Mouse (Mus musculus): ENCODE results near the gene Mybpc3.
A peak's percentile ranks its signal among the peaks of the same experiment; 100 is the strongest.
"Not testable (repeated sequence)": the region's sequence is repeated elsewhere in the genome, so short reads cannot be mapped to it uniquely, and the experiment has no call there.

The Mybpc3 gene

DNA sequence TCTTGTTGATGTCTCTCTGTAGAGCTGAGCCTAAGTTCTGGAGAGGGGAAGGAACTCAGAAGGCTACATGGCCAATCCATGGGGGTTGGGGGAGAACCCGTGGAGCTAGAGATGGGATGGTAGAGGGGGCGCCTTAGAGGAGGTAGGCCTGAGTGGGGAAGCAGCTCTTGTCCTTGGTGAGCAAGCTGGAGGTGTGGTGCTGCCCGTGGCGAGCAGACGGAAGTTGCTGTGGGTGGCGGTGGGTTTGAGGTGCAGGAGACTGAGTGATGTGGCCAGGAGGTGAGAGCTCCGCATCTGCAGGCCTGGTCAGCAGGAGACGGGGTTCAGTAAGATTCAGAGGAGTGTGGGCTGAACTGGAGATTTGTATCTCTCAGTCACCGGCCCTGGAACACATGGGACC, 30.5 kb upstream of the Mybpc3 start:
- DNase-seq (ENCODE audit: low spot score) = no peak

DNA sequence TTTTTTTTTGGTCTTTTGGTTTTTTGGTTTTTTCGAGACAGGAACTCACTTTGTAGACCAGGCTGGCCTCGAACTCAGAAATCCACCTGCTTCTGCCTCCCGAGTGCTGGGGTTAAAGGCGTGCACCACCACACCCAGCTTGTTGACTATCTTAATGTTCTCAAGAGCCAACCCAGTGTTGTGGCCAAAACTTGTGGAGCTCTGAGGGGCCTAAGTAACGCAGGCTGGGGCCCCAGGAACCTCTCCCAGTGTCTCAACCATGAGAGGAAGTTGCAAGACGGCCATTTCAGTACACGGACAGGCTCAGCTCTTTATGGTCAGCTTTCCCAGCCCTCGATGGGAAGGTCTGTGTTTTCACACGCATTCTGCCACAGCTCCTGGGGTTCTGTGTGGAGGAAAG, 29.0 kb upstream of the Mybpc3 start:
- DNase-seq (ENCODE audit: low spot score) = no peak

DNA sequence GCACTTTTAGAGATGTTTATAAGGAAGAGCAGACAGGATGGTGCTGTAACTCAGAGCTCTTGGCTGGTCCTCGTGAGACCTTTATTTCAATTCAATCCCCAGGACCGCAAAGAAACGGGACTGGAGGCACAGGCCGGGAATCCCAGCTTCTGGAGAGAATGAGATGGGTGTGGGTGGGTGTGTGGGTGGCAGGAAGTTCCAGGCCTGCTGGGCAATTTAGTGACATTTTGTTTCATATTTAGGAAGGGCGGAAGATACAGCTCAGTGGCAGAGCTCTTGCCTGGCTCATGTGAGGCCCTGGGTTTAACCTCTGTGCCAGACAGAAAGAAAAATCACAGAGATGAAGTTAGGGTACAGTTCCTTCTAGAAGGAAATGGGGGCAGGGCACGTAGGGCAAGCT, 27.7 kb upstream of the Mybpc3 start:
- DNase-seq (ENCODE audit: low spot score) = no peak

DNA sequence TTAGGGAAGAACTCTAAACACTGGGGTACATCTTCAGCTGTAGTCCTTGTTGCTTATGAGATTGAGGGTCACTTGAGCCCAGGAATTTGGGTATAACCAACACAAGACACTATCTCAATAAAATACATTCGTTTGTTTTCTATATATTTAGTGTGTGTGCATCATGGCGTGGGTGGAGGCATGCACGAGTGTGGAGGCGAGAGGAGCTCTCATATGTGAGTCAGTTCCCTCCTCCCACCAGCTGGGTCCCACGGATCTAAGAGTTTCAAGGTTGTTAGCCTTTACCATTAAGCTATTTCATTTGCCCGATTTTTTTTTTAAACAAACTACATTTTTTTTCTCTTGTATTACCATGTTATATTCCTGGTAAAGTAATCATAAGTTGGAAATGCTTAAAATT, 27.1 kb upstream of the Mybpc3 start:
- no peak for DNase-seq (ENCODE audit: low spot score)

DNA sequence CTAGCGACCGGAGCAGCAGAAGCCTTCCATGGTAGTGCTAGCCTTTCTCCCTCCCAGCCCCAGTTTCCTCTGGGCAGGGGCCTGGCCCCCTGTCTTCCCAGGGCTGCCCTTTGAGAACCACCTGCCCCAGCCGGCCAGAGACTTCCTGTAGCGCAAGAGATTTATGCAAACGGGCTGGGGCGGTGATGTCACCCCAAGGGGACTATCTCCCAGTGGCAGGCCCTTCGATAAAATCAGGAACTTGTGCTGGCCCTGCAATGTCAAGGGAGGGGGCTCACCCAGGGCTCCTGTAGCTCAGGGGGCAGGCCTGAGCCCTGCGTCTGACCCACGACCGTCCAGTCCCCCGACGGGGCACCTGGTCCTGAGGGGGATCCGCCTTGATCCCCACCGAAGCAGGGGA, 21.4 kb upstream of the Mybpc3 start:
- DNase-seq (ENCODE audit: low spot score) = no peak

DNA sequence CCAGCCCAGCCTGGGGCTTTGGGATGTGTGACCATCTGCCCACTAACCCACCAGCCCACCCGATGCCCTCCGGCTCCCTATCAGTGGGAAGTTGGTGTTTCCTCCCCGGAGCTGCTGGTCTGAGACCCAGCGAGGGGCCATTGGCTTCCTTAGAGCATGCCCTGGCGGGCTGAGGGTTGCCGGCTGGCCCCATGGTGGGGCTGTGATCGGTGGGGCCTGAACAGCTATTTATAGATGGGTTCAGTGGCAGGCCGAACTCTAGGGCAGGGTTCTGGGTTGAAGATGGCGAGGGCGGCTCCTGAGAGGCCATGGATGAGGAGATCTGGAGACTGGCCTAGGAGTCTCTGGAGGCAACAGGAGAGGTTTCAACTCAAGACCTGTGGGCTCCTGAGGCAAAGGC, 20.9 kb upstream of the Mybpc3 start:
- no peak for DNase-seq (ENCODE audit: low spot score)

DNA sequence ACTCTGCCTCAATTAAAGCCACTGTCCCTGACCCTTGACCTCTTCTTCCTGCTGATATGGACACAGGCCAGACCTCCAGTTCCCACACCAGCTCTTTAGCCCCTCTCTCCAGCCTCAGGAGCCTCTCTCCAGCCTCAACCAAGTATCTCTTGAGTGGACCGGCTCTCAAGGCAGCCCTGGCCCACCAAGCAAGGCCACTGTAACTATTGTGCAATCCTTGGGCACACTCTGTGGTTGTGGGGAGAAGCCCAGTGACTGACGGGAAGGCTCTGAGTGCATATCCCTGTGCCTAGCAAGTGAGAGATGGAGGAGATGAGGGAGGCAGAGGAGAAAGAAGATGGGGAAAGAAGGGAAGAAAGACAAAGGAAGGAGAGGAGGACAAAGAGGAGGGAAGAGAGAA, 19.8 kb upstream of the Mybpc3 start:
- no peak for DNase-seq (ENCODE audit: low spot score)

DNA sequence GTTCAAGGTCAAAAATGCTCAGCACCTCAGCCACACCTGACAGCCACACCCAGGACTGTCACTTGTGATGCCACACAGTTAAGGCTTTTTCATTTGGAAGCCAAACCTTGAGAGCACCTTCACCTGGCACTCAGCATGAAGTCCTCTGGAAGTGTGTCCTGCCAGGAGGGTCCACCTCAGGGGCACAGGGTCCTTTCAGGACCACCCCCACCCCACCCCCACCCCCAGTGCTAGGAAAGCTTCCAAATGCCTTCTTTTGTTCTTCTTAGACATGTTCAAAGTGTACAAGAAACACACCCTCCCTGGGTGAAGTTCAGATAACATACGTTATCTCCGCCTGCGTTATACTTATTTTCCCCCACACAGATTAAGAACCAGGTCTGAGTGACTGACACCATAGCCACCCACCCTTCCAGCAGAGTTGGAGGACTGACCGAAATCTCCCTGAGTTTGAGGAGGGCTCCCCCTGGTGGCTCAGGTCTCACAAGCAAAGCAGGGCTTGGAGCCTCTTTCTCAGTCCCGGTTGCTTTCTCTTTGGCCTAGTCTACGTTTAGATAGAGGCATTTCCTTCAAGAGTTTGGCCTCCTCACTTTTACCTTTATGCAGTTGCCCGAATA, 16.7 kb upstream of the Mybpc3 start:
- DNase-seq (ENCODE audit: low spot score) = peak; percentile 95

DNA sequence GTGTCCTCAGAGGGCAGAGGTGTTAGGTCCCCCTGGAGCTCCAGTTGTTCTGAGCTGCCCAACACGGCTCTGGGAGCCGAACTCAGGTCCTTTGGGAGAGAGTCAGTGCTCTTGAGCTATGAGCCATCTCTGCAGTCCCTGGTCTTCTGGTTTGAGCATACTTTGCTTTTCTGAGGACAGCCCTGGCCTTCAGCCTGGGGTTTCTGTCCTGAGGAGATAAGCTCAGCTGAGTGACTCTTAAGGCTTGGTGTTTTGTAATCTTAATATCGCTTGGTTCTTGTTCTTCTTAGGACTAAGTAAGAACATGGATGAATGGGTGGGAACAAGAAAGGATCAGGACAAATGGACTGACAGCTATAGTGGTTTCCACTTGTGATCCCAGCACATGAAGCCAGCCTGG, 9.8 kb upstream of the Mybpc3 start:
- DNase-seq (ENCODE audit: low spot score) = no peak

DNA sequence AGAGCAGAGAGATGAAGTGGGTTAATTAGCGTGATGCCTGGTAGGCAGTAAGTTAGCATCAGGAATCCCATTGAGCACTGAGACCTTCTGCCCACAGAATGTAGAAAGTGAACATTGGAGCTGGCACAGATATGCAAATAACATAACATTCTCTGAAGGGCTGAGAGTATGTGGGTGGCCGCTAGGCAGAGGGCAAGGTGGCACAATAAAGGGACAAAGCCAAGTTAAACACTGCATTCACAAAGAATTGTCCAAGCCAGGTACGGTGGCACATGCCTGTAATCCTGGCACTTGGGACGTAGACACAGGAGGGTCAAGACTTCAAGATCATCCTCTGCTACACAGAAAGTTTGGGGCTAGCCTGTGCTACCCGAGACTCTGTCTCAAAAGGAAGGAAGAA, 8.7 kb upstream of the Mybpc3 start:
- DNase-seq (ENCODE audit: low spot score) = no peak

DNA sequence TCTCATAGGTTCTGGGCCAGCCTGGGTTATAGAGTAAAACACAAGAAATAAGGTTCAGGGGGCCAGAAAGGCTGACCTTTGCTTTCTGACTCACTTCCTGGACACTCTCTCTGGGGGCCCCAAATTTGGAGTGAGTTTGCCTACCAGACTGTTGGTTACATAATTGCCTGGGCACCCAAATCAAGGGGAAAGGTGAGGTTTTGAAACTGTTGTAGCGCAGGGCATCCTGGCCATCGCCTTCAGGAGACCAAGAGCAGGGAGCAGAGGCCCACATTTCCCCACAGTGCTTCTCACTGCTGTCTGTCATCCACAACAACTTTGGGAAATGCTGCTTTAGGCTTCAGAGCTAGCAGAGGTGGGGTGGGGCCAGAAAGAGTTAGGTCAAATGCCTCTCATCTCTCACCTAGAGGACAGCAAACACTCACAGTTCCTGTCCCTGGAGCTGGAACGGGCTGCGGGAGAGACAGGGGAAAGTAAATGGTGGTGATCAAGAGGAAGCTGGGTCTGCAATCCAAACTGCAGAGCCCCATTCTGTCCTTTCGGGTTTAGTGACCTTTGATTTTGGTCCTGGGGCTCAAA, 8.0 kb upstream of the Mybpc3 start:
- no peak for DNase-seq (ENCODE audit: low spot score)

DNA sequence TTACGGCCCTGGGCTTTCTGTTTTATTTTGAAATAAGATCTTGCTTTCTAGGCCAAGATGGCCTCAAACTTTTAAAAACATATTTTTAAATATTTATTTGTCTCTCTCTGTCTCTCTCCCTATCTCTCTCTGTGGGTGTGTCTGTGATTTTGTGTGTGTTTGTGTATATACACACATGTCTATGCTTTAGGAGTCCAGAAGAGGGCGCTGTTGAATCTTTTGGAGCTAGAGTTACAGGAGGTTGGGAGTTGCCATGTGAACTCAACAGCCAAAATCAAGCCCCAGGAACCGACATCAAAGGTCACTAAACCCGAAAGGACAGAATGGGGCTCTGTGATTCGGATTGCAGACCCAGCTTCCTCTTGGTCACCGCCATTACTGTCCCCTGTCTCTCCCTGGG, 7.5 kb upstream of the Mybpc3 start:
- DNase-seq (ENCODE audit: low spot score) = no peak

DNA sequence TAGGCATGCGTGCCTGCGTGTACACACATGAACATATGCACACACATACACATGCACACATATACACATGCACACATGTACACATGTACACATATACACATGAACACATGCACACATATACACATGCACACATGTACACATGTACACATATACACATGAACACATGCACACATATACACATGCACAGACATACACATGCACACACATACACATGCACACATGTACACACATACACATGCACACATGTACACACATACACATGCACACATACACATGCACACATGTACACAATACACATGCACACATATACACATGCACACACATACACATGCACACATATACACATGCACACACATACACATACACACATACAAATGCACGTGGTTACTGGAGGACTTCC, 6.1 kb upstream of the Mybpc3 start:
- not testable (repeated sequence) for DNase-seq (ENCODE audit: low spot score)

DNA sequence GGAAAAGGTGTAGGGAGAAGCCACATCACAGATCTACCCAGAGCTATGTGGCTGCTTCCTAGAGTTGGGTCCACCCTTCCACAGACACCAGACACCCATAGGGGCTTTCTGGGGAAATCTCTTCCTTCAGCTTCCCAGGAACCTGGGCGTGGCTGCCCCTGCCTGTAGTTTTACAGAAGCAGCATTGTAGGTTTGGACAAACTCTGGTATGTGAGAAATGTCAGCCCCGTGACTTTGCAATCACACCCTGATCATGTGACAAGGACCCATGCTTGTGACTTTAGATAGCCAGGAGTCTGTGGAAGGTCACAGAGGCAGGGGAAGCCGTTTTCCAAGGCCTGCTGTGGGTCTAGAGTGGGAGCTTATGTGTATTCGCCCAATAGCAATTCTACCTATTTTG, 5.5 kb upstream of the Mybpc3 start:
- no peak for DNase-seq (ENCODE audit: low spot score)

DNA sequence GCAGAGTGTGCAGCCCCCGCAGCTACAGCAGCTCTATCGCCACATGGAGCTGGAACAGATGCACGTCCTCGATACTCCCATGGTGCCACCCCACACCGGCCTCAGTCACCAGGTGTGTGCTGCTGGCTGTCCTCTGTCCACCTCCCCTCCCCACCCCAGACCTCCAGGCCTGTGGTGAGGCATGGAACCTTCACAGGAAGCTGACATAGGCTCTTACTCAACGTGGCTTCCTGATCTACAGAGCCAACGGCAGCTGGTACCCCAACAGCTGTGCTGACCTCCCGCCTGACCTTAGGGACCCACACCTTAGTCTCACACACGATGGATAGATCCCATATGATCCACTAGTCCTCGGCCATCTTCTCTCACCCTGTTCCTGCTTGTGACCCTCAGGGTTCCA, 4.6 kb upstream of the Mybpc3 start:
- DNase-seq (ENCODE audit: low spot score) = no peak

DNA sequence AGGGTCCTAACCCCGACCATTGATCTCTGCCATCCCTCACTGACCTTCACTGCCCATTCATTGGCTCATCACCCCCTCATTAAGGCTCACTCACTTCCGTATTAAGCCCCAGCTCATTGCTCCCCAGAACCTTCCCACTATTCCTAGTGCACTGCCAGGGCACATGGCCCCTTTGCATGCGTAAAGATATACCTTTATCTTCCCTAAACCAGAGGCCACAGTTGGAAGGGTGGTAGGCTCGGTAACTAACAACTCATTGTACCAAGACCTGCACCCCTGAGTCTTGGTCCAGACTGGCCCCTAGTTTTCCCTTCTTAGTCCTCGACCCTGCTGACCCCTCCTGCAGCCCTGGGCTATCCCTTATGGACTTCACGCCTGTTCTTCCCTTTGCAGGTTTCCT, 4.1 kb upstream of the Mybpc3 start:
- no peak for DNase-seq (ENCODE audit: low spot score)

DNA sequence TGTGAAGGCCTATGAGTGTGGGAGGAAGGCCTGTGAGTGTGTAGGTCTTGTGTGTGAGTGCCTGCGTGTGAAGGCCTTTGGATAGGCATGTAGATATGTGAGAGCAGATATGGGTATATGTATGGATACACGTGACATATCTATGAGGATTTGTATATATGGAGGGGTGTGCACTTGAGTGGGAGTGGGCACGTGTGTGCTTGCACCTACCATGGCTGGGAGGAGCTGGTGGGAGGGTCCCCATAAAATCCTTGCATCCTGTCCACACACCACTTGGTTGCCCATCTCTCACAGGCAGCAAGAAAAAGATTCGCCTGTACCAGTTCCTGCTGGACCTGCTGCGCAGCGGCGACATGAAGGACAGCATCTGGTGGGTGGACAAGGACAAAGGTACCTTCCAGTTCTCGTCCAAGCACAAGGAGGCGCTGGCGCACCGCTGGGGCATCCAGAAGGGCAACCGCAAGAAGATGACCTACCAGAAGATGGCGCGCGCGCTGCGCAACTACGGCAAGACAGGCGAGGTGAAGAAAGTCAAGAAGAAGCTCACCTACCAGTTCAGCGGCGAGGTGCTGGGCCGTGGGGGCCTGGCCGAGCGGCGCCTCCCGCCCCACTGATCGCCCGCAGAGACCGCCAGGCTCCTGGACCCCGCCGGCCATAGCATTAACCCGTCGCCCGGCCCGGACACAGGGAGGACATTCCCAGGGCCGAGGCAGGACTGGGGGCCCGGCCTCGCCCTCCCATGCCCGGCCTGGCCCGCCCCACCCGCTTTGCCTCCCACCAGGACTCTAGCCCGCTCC, 3.0 kb upstream of the Mybpc3 start:
- DNase-seq (ENCODE audit: low spot score) = peak; percentile 97

DNA sequence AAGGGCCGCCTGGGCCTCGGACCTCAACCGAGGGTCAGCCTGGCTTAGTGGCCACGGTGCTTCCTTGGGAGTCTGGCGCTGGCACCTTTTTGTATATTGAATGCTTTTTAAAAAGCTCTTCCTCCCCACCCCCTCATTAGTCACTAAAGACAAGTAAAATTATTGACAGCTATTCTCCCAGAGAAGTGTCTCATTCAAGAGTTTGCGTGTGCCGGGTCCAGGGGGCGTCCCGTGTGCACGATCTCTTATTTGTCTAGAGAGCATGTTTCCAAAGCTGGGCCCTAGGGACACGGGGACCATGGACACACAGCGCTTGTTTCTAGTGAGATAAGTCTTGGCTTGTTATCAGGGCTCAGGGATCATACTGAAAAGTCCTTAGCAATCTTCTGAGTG, 2.4 kb upstream of the Mybpc3 start:
- DNase-seq (ENCODE audit: low spot score) = no peak

DNA sequence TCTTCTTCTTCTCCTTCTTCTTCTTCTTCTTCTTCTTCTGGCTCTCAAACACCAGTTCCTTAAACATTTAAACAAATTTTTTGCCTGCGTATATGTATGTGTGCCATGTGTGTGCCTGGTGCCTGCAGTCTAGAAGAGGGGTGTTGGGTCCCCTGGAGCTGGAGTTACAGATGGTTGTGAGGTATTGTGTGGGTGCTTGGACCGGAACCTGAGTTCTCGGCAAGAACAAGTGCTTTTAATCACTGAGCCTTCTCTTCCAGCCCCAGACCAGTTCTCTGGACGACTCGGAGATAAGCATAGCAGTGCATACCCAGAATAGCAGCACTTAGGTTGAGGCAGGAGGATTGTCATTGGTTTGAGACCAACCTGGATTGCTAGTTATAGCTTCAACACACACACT, 1.1 kb upstream of the Mybpc3 start:
- no peak for DNase-seq (ENCODE audit: low spot score)

DNA sequence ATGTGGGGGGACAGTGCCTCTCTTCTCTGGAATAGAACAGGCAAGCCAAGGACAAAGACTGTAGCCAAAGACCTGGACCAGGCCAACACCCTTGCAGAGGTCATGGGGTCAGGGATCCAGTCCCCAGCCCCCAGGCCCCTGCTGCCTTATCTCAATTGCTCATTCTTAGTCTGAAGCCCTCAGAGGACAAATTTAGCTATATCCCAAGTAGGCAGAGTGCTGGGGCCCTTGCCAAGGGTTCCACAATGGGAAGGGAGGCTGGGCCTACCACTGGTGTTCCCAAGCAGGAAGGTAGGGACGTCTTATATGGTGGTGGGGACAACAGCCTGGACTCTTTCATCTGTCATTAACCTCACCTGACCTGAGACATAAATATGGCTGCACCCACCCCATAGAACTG, 703 bp downstream of the Mybpc3 start:
- no peak for DNase-seq (ENCODE audit: low spot score)

DNA sequence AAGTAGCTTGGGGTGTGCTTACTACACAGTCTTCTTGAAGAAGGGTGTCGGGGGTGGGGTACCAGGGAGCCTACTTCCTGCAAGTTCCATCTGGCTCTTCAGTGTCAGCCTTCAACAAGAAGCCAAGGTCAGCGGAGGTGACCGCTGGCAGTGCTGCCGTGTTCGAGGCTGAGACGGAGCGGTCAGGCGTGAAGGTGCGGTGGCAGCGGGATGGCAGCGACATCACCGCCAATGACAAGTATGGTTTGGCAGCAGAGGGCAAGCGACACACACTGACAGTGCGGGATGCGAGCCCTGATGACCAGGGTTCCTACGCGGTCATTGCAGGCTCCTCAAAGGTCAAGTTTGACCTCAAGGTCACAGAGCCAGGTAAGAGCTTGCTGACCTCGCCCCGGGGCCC, 1.1 kb downstream of the Mybpc3 start:
- DNase-seq (ENCODE audit: low spot score) = no peak

DNA sequence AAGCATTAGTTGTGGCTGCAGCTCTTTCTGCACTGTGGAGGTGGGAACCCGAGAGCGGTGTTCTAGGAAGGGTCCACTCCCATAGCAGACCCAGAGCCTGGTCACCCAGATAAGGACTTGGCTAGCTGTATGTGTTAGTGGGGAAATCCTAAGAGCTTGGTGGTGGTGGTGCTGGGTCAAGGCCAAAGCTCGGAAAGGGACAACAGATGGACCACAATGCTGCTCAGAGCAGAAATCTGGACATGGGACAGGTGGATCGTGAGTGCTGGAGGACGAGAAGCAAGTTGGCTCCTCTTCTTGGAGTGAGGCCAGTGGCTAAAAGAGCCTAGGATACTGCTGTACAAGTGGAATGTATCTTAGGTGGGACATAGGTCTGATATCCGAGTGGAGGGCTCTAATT, 1.6 kb downstream of the Mybpc3 start:
- no peak for DNase-seq (ENCODE audit: low spot score)

DNA sequence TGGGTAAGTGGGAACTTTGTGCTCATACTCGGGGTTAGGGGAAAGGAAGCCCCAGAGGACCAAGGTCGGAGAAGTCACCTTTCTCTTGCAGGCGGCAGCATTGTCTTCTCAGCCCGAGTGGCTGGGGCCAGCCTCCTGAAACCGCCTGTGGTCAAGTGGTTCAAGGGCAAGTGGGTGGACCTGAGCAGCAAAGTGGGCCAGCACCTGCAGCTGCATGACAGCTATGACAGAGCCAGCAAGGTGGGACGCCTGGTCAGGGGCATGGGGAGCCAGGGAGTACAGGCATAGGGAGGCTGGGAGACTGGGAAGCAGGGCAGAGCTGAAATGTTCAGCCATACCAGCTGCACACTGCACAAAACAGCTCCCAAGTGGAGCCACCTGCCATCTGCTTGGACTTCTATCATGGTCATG, 2.3 kb downstream of the Mybpc3 start:
- DNase-seq (ENCODE audit: low spot score) = no peak

DNA sequence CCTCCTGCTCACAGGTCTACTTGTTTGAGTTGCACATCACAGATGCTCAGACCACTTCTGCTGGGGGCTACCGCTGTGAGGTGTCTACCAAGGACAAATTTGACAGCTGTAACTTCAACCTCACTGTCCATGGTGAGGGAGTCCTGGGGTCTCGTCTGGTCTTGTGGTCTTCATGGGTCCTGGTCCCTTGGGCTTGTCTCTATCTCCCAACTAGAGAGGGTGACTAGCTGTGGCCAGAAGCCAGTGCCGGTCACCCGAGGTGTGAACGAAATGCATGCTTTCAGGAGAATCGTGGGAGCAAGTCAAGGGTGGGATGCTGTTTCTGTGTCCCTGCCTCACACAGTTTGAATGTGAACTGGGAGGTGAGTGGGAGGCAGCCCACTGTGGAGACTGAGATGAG, 3.1 kb downstream of the Mybpc3 start:
- DNase-seq (ENCODE audit: low spot score) = no peak

All from embryo, embryonic 10.5 days (tissue).